Mouse (Mus musculus) C2C12 (cell line): Measurements from ENCODE around the gene Usp25. TPM values are rescaled to one million over a fixed set of nuclear protein-coding genes. Genes with fewer than 3 reads are reported as not detected.
A peak's percentile ranks its signal among the peaks of the same experiment; 100 is the strongest.

Experiments used
- H3K27me3 ChIP-seq: one replicate; pipeline ENCODE4 v1.6.1; 2011; ENCODE audit not compliant: control insufficient read depth, insufficient read depth, insufficient read length
- H3K36me3 ChIP-seq: one replicate; pipeline ENCODE4 v1.6.1; 2011; ENCODE audit not compliant: control insufficient read depth, insufficient read depth
- H3K4me3 ChIP-seq: one replicate; pipeline ENCODE4 v1.5.1; 2011; ENCODE audit warnings: mild to moderate bottlenecking, control low read depth; ENCODE audit not compliant: poor library complexity, insufficient read depth, severe bottlenecking
- H3K79me2 ChIP-seq: one replicate; pipeline ENCODE4 v1.6.1; 2011; ENCODE audit not compliant: control insufficient read depth, insufficient read depth
- H3K79me3 ChIP-seq: one replicate; pipeline ENCODE4 v1.6.1; 2011; ENCODE audit warnings: low read depth, control low read depth
- H3ac ChIP-seq: one replicate; pipeline ENCODE3; 2011; ENCODE audit warnings: low read depth; ENCODE audit not compliant: control insufficient read depth, insufficient read length
- CEBPB ChIP-seq: IDR thresholded peaks from one replicate; pipeline ENCODE4 v1.6.1; 2011; ENCODE audit warnings: low read depth, mild to moderate bottlenecking, control low read depth, moderate library complexity
- CTCF ChIP-seq: IDR thresholded peaks from one replicate; pipeline ENCODE4 v1.5.1; 2011; ENCODE audit not compliant: control insufficient read depth, insufficient read depth, insufficient read length
- FOSL1 ChIP-seq: IDR thresholded peaks from one replicate; pipeline ENCODE4 v1.8.0; 2011; ENCODE audit warnings: mild to moderate bottlenecking, low read length; ENCODE audit not compliant: poor library complexity, insufficient read depth, severe bottlenecking
- MAX ChIP-seq: IDR thresholded peaks from one replicate; pipeline ENCODE4 v1.6.1; 2011; ENCODE audit warnings: mild to moderate bottlenecking, control low read depth
- MYOD1 ChIP-seq: IDR thresholded peaks from one replicate; pipeline ENCODE4 v1.6.1; 2011; ENCODE audit warnings: low read depth; ENCODE audit not compliant: control insufficient read depth, insufficient read length
- MYOG ChIP-seq: IDR thresholded peaks from one replicate; pipeline ENCODE4 v1.6.1; 2011; ENCODE audit not compliant: control insufficient read depth, insufficient read length; ENCODE audit errors: extremely low read depth
- USF1 ChIP-seq: IDR thresholded peaks from one replicate; pipeline ENCODE4 v1.6.1; 2011; ENCODE audit warnings: low read depth, mild to moderate bottlenecking, control low read depth, moderate library complexity
- polyA plus RNA-seq: library from polyadenylated mRNA; unstranded; fragments of >200 nt; fragmentation: generic; extraction: Trizol; gene quantifications from one replicate; pipeline ENCODE4 v1.2.1, GENCODE M21; 2012; ENCODE audit warnings: missing spikeins

The Usp25 gene
- polyA plus RNA-seq, 1 experiment = 5.7 TPM

DNA sequence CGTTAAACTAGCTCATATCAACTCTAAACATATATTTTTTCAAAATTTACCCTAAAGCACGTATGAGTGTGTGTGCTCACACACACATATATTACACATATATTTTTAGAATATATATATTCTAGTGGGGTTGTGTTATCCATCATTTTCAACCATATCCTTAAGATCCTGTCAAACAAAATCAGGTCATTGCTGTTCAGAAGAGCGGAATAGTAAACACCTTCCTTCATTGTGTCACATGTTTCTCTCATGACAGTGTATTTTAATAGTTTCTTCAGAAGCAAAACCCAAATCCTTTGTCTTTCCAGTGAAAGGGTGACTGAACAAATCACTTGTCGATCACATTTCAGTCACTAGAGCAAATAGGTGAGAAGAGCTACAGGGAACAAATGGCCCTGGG, 25.8 kb upstream of the Usp25 start:
- no peak overlapping the region for H3K4me3 ChIP-seq
- TF ChIP-seq MYOD1 = no peak
- TF ChIP-seq FOSL1 = no peak
- TF ChIP-seq USF1 = no peak
- TF ChIP-seq MYOG = no peak
- TF ChIP-seq CEBPB = no peak
- no peak for TF ChIP-seq CTCF
- no peak for TF ChIP-seq MAX
- H3K79me3 ChIP-seq = no peaks in the 10 kb centered on the region
- no peaks in the 10 kb centered on the region for H3K79me2 ChIP-seq
- H3K27me3 ChIP-seq = no peaks in the 10 kb centered on the region
- no peak overlapping the region for H3ac ChIP-seq
- no peaks in the 10 kb centered on the region for H3K36me3 ChIP-seq

DNA sequence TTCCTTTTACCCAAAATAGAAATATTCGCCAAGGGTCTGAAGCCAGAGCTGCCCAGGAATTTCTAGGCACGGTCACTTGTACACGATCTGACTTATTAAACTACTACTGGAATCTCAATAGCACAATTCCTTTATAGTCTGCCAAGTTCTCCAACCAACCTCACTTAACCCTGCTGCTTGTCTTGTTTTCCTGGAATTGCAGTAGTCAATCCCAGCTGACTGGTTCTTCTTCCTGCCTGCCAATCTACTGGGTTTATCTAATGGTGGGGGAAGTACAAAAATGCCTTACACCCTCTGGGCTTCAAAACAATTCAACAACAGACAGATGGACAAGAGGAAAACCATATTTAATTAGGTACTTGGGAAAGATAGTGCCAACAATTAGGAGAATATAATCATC, 9.6 kb upstream of the Usp25 start:
- no peak overlapping the region for H3ac ChIP-seq
- H3K36me3 ChIP-seq = no peaks in the 10 kb centered on the region
- no peak overlapping the region for H3K4me3 ChIP-seq
- no peaks in the 10 kb centered on the region for H3K79me3 ChIP-seq
- no peaks in the 10 kb centered on the region for H3K79me2 ChIP-seq
- H3K27me3 ChIP-seq = no peaks in the 10 kb centered on the region
- no peak for TF ChIP-seq FOSL1
- TF ChIP-seq MAX = no peak
- no peak for TF ChIP-seq MYOG
- no peak for TF ChIP-seq USF1
- TF ChIP-seq CEBPB = no peak
- TF ChIP-seq MYOD1 = no peak
- TF ChIP-seq CTCF = no peak

DNA sequence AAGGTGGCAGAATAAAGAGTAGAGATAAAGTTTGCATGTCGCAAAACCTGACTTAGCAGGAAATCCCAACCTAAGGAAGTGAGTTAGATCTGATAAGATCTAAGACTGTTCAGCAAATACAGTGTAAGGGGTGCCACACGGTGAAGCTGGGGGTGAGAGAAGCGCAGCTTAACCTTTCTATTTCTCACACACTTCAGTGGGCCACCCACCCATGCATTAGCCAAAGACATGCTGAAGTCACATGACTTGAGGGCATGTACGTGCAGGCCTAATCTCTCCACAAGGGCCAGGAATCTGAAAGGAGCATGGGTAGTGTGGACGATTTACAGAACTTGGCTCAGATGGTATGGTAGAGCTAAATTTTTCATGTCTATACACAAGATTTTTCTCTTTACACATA, 4.3 kb upstream of the Usp25 start:
- TF ChIP-seq MAX (no peak), CEBPB (no peak), FOSL1 (no peak), MYOD1 (no peak), USF1 (no peak), CTCF (no peak)
- no peaks in the 10 kb centered on the region for H3K36me3 ChIP-seq
- H3ac ChIP-seq = no peak overlapping the region
- no peak overlapping the region for H3K4me3 ChIP-seq
- peaks cover 2% of the 10 kb centered on the region for H3K79me2 ChIP-seq
- no peaks in the 10 kb centered on the region for H3K27me3 ChIP-seq
- peaks cover 1% of the 10 kb centered on the region for H3K79me3 ChIP-seq

DNA sequence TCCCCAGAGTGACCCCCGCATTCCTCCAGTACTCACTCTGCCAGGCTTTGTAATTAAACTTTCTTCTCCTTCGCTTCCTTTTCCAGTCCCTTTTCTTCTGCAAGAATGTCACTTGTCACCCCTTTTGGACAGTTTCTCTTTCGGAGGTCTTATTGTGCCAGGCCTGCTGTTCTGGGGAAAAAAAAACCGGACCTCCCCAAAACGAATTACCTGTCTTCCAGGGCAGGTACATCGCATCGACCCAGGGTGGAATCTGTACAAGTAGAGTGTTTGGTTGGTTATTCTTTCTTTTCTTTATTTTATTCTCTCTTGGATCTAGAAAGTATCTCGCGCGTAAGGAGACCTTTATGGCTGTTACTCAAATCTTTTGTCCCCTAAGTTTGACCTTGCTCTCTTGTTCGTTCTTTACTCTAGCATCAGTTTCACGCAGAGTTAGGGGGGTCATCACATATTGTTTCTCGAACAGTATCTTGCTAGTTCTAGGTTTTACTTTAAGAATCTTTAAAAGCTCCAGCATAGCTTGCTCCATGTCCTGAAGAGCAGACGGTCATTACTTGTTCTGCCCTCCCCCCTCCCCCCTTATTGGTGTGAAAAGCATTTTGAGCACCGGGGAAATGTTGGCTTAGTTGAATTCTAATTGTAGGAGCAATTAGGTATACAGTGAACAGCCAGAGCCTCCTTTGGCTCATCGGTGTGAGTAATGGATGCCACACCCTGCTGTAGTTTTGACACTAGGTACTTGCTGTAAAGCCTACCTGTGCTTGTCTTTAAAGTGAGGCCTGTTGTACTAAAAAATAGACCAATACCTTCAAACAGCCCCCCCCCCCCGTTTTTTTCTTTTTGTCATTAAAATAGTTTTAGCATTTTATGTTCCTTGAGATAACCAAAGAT, 1.1 kb downstream of the Usp25 start:
- Histone ChIP-seq H3K27me3 (no peaks in the 10 kb centered on the region), H3K79me2 (peaks cover 47% of the 10 kb centered on the region), H3K36me3 (no peaks in the 10 kb centered on the region), H3K79me3 (peaks cover 25% of the 10 kb centered on the region), H3ac (peak overlapping the region; percentile 78), H3K4me3 (peak overlapping the region; percentile 49)
- TF ChIP-seq MYOD1 = no peak
- no peak for TF ChIP-seq CEBPB
- no peak for TF ChIP-seq FOSL1
- TF ChIP-seq CTCF = no peak
- TF ChIP-seq MAX = no peak
- TF ChIP-seq USF1 = no peak
- TF ChIP-seq MYOG = no peak

DNA sequence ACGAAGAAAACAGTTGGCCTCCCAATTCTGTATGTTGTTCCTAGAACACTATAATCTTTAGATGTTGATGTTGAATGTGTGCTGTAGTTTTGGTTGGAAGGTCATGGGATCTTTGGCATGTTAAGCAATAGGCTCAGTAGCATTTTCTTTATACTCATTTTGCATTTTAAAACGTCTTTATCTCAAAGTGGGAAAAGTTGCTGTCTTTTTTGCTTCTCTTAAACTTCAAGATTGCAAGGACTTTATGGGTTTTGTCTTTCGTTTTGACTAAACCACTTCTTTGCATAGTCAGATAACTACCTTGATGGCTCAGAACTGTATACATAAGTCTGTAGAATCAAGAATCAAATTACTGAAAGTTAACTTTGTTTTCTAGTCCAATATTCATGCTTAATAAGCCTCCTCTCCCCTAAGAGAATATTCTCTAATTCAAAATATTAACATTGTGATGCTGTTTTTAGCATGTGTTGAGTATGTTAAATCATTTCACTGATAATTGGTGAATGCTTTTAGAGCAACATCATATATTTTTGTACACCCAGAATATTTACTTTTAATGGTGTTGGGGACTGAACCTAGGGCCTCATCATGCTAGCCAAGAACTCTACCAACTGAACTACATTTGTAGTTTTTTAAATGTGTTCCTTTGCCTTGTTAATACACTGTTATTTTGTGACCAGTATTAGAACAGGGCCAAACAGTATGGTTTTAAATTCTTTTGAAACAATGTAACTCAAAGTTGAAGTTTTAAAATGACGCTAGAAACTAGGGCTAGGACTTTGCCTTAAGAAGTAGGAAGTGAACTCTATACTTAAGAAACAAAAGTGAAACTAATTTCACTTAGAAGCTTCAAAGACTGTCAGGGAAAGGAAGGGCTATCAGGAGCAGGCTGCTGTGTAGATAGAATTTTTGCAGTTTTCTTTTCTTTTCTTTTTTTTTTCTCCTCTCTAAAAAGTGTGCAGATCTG, 2.2 kb downstream of the Usp25 start:
- Histone ChIP-seq H3K4me3 (no peak overlapping the region), H3K79me3 (peaks cover 29% of the 10 kb centered on the region), H3ac (no peak overlapping the region), H3K36me3 (no peaks in the 10 kb centered on the region), H3K27me3 (no peaks in the 10 kb centered on the region), H3K79me2 (peaks cover 58% of the 10 kb centered on the region)
- TF ChIP-seq MYOG (no peak), MYOD1 (no peak), MAX (no peak), CEBPB (no peak), FOSL1 (no peak), USF1 (no peak), CTCF (no peak)
